ENCODE assay signal across 9 mouse cellular contexts in genomic region chr7:109852752-109853212, GRCm38 (mm10). TPM values are rescaled to one million over a fixed set of nuclear protein-coding genes. Genes with fewer than 3 reads are reported as not detected.
DNase-seq lines count a peak whose midpoint lies in the region; ATAC-seq and TF ChIP-seq lines count a peak whose summit lies in the region.
"Had no signal": no experiment of that assay in that cellular context is flagged by ENCODE, and none has a peak within 500 bp of the region (broad histone marks: within the 10 kb centered on the region; RNA-seq: fewer than 3 reads in every experiment).

No protein-coding gene starts in this region.

- TF ChIP-seq POLR2A in MEL (IDR thresholded peaks at IDR 0.05; ENCODE audit: control insufficient read depth in 1 of 2, insufficient read depth in 1 of 2, low read depth in 1 of 2, low read length in 2 of 2, poor library complexity in 1 of 2): no peak

- H3K9ac ChIP-seq in MEL (ENCODE audit: control insufficient read depth, low read depth, low read length, poor library complexity, severe bottlenecking): peak overlapping the region; percentile 31; the same call in 1 of the 2 replicates

- intact Hi-C loops in gastrocnemius, adult 2 months (cut with DNase I): no loop called here

- no peak; the same call in 1 of the 2 replicates for ATAC-seq in megakaryocyte, adult 5-6 weeks (ENCODE audit: poor library complexity, severe bottlenecking)

- no peaks in the 10 kb centered on the region; the same call in 1 of the 2 replicates for H3K79me2 ChIP-seq in MEL (ENCODE audit: control insufficient read depth, insufficient read depth, low read length, poor library complexity)

- H3K36me3 ChIP-seq in MEL (ENCODE audit: control insufficient read depth in 1 of 2, insufficient read depth in 2 of 2, low read length in 2 of 2): peaks cover 0 to 33% of the 10 kb centered on the region in 2 experiments; a peak in 2 of 4 replicates

- TF ChIP-seq RAD21 in MEL (IDR thresholded peaks at IDR 0.05; ENCODE audit: low read depth, low read length): no peak

- peak; percentile 42 for DNase-seq in gastrocnemius, adult 2 months
- no peak for DNase-seq in gastrocnemius, postnatal 10 days
- DNase-seq in MEL (ENCODE audit: low read depth, low spot score) (peak; percentile 81), liver (peak; percentile 50)
- DNase-seq in cerebellum, adult 8-10 months: peak; percentile 33
- DNase-seq in spleen, postnatal 14 days (ENCODE audit: low spot score in 2 of 2): no peak
- no peak for DNase-seq in thymus, postnatal 4 days
- DNase-seq: lung, postnatal 36 days had no signal

- no peak overlapping the region for H3K4me3 ChIP-seq in gastrocnemius, adult 2 months
- no peak overlapping the region for H3K4me3 ChIP-seq in MEL (ENCODE audit: control insufficient read depth in 1 of 2, insufficient read depth in 1 of 2, low read depth in 2 of 2, low read length in 2 of 2)

- H3K27ac ChIP-seq in gastrocnemius, adult 2 months: peak overlapping the region; percentile 41; the same call in 1 of the 2 replicates
- peak overlapping the region; percentile 84 for H3K27ac ChIP-seq in MEL (ENCODE audit: control insufficient read depth, low read depth, low read length)

- peaks cover 22 to 47% of the 10 kb centered on the region in 2 experiments for H3K4me1 ChIP-seq in MEL (ENCODE audit: control insufficient read depth in 1 of 2, insufficient read depth in 2 of 2, low read length in 2 of 2)

- no peaks in the 10 kb centered on the region for H3K9me3 ChIP-seq in MEL (replicated peaks; ENCODE audit: insufficient read depth, low read length)

- no peaks in the 10 kb centered on the region for H3K27me3 ChIP-seq in MEL (ENCODE audit: control insufficient read depth in 1 of 2, insufficient read depth in 2 of 2, low read length in 2 of 2)

- no peak for TF ChIP-seq CTCF in gastrocnemius, adult 2 months (IDR thresholded peaks at IDR 0.05)
- TF ChIP-seq CTCF in MEL (IDR thresholded peaks at IDR 0.05 in 2 of 3, conservative IDR thresholded peaks at IDR 0.05 in 1 of 3; ENCODE audit: control insufficient read depth in 1 of 3, insufficient read depth in 1 of 3, low read depth in 2 of 3, low read length in 3 of 3, poor library complexity in 1 of 3, severe bottlenecking in 1 of 3): no peak

- TF ChIP-seq EP300 in MEL (IDR thresholded peaks at IDR 0.05; ENCODE audit: low read depth in 1 of 2, low read length in 2 of 2): peak; percentile 96 to 98

TF ChIP-seq in MEL, 35 proteins besides CTCF, POLR2A, EP300 and RAD21:
- peak; percentile 83 for TF ChIP-seq MYB (IDR thresholded peaks at IDR 0.05; ENCODE audit: low read depth, low read length)
- TF ChIP-seq SIN3A (IDR thresholded peaks at IDR 0.05; ENCODE audit: low read length): peak; percentile 79
- TF ChIP-seq MXI1 (IDR thresholded peaks at IDR 0.05; ENCODE audit: low read depth, low read length): no peak; the same call in 1 of the 2 replicates
- peak; percentile 70; the same call in 1 of the 2 replicates for TF ChIP-seq MAZ (IDR thresholded peaks at IDR 0.05; ENCODE audit: low read depth, low read length)
- no peak for TF ChIP-seq GABPA (IDR thresholded peaks at IDR 0.05; ENCODE audit: low read depth, low read length)
- peak; percentile 97 for TF ChIP-seq TCF12 (IDR thresholded peaks at IDR 0.05; ENCODE audit: low read depth, low read length)
- TF ChIP-seq TAL1 (IDR thresholded peaks at IDR 0.05; ENCODE audit: low read length): peak; percentile 80
- peak; percentile 85 for TF ChIP-seq RCOR1 (IDR thresholded peaks at IDR 0.05; ENCODE audit: low read depth, low read length)
- TF ChIP-seq MEF2A (IDR thresholded peaks at IDR 0.05; ENCODE audit: extremely low read depth, insufficient replicate concordance, low read depth, low read length, poor library complexity, severe bottlenecking): no peak
- TF ChIP-seq CHD2 (IDR thresholded peaks at IDR 0.05; ENCODE audit: low read length): peak; percentile 15; the same call in 1 of the 2 replicates
- TF ChIP-seq HCFC1 (IDR thresholded peaks at IDR 0.05; ENCODE audit: low read depth, low read length): peak; percentile 46; the same call in 1 of the 2 replicates
- no peak for TF ChIP-seq MAX (IDR thresholded peaks at IDR 0.05; ENCODE audit: low read length)
- TF ChIP-seq TBP (IDR thresholded peaks at IDR 0.05; ENCODE audit: low read depth, low read length): no peak
- no peak for TF ChIP-seq SMC3 (IDR thresholded peaks at IDR 0.05; ENCODE audit: low read depth, low read length)
- TF ChIP-seq MYC (IDR thresholded peaks at IDR 0.05; ENCODE audit: low read depth, low read length): 0 out of 2 replicates have a peak, but pooled peaks have one; percentile 58
- TF ChIP-seq ETS1 (IDR thresholded peaks at IDR 0.05; ENCODE audit: low read depth, low read length): peak; percentile 88
- no peak for TF ChIP-seq MAFK (IDR thresholded peaks at IDR 0.05; ENCODE audit: borderline replicate concordance, low read depth, low read length)
- TF ChIP-seq NELFE (IDR thresholded peaks at IDR 0.05; ENCODE audit: low read depth, low read length): 0 out of 2 replicates have a peak, but pooled peaks have one; percentile 6
- TF ChIP-seq NRF1 (IDR thresholded peaks at IDR 0.05; ENCODE audit: insufficient read depth, low read depth, low read length, poor library complexity, severe bottlenecking): no peak
- no peak for TF ChIP-seq USF2 (IDR thresholded peaks at IDR 0.05; ENCODE audit: borderline replicate concordance in 1 of 2, insufficient read depth in 1 of 2, low read depth in 1 of 2, low read length in 2 of 2)
- TF ChIP-seq USF1 (IDR thresholded peaks at IDR 0.05; ENCODE audit: low read depth, low read length): peak; percentile 43; the same call in 1 of the 2 replicates
- no peak for TF ChIP-seq ZMIZ1 (IDR thresholded peaks at IDR 0.05; ENCODE audit: low read depth, low read length)
- peak; percentile 97 for TF ChIP-seq GATA1 (IDR thresholded peaks at IDR 0.05; ENCODE audit: low read depth, low read length)
- no peak for TF ChIP-seq CHD1 (IDR thresholded peaks at IDR 0.05; ENCODE audit: low read depth, low read length)
- peak; percentile 70; the same call in 1 of the 2 replicates for TF ChIP-seq BHLHE40 (IDR thresholded peaks at IDR 0.05; ENCODE audit: borderline replicate concordance, low read depth, low read length)
- TF ChIP-seq JUND (IDR thresholded peaks at IDR 0.05; ENCODE audit: low read depth, low read length): peak; percentile 76; the same call in 1 of the 2 replicates

RNA-seq across cellular contexts. Expression of gene Scube2, which starts 12.7 kb away (rescaled TPM):
- 1 to 10 TPM; 1.4 to 3.5 TPM for total RNA-seq in gastrocnemius, adult 2 months (2021)
- total RNA-seq in gastrocnemius, postnatal 10 days (2021): 10 to 100 TPM; 11.5 to 14.2 TPM
- 0.16 and 0.27 TPM in 2 replicates for total RNA-seq in MEL (2012; rRNA removed)
- polyA plus RNA-seq in MEL (2012; ENCODE audit: insufficient read depth in 1 of 2, insufficient read length in 2 of 2, low read depth in 1 of 2, low replicate concordance in 2 of 2, missing spikeins in 1 of 2): under 1 TPM in 1 of 2 experiments, not detected in 1; 0.67 TPM
- not detected in 2 replicates for total RNA-seq in megakaryocyte, adult 5-6 weeks (2015)
- not detected in 2 replicates for total RNA-seq in megakaryocyte, adult 5-6 weeks (2017)

Comparison
In these comparisons a context has a peak if more than half of its experiments do, and no peak if none do; other contexts are left out.
1. DNase-seq: peak in gastrocnemius, adult 2 months (single experiment), MEL (single experiment), cerebellum, adult 8-10 months (single experiment) and liver (single experiment); none in gastrocnemius, postnatal 10 days (single experiment), spleen, postnatal 14 days (0 of 2) and thymus, postnatal 4 days (single experiment).